Mouse (Mus musculus): ENCODE measurements around the gene Tpx2. TPM values are rescaled to one million over a fixed set of nuclear protein-coding genes. Genes with fewer than 3 reads are reported as not detected.

Gene Tpx2
- polyA plus RNA-seq, 1 experiment from 2014 or later: 162 TPM

GRCm38 (mm10) chr2:152913471-152913870 lies 65.7 kb downstream of the Tpx2 start:
- Histone ChIP-seq H3K27me3 (ENCODE audit: poor library complexity, severe bottlenecking) (peaks cover 69% of the 10 kb centered on the region), H3K27ac (no peak overlapping the region), H3K4me1 (peaks cover 25% of the 10 kb centered on the region), H3K4me3 (no peak overlapping the region), H3K9me3 (no peaks in the 10 kb centered on the region), H3K36me3 (replicated peaks) (no peaks in the 10 kb centered on the region)
- WGBS: 29% methylated on average over 7 of the region's 7 CpGs
- no peak for DNase-seq (ENCODE audit: extremely low spot score, low spot score)

- Histone ChIP-seq H3K9me3 (no peaks in the 10 kb centered on the region), H3K4me1 (peaks cover 25% of the 10 kb centered on the region), H3K36me3 (replicated peaks) (no peaks in the 10 kb centered on the region), H3K27me3 (ENCODE audit: poor library complexity, severe bottlenecking) (peaks cover 73% of the 10 kb centered on the region), H3K4me3 (peak overlapping the region; percentile 35), H3K27ac (no peak overlapping the region)
- WGBS: 6% methylated on average over 18 of the region's 18 CpGs
- peak; percentile 84 for DNase-seq (ENCODE audit: extremely low spot score, low spot score)
Observed at GRCm38 (mm10) chr2:152914310-152915120, 66.8 kb downstream of the Tpx2 start.

GRCm38 (mm10) chr2:152915453-152915852 lies 67.7 kb downstream of the Tpx2 start:
- Histone ChIP-seq H3K36me3 (replicated peaks) (no peaks in the 10 kb centered on the region), H3K9me3 (no peaks in the 10 kb centered on the region), H3K4me1 (peaks cover 25% of the 10 kb centered on the region), H3K27ac (no peak overlapping the region), H3K27me3 (ENCODE audit: poor library complexity, severe bottlenecking) (peaks cover 70% of the 10 kb centered on the region), H3K4me3 (no peak overlapping the region)
- DNase-seq (ENCODE audit: extremely low spot score, low spot score): no peak
- 71% methylated on average over 4 of the region's 4 CpGs for WGBS

GRCm38 (mm10) chr2:152916111-152916510 lies 68.3 kb downstream of the Tpx2 start:
- DNase-seq (ENCODE audit: extremely low spot score, low spot score): no peak
- Histone ChIP-seq H3K4me1 (peaks cover 20% of the 10 kb centered on the region), H3K9me3 (no peaks in the 10 kb centered on the region), H3K27ac (no peak overlapping the region), H3K27me3 (ENCODE audit: poor library complexity, severe bottlenecking) (peaks cover 63% of the 10 kb centered on the region), H3K36me3 (replicated peaks) (no peaks in the 10 kb centered on the region), H3K4me3 (no peak overlapping the region)
- 58% methylated on average over 5 of the region's 5 CpGs for WGBS

GRCm38 (mm10) chr2:152917671-152918070 lies 69.9 kb downstream of the Tpx2 start:
- Histone ChIP-seq H3K4me3 (no peak overlapping the region), H3K27me3 (ENCODE audit: poor library complexity, severe bottlenecking) (peaks cover 47% of the 10 kb centered on the region), H3K27ac (no peak overlapping the region), H3K9me3 (no peaks in the 10 kb centered on the region), H3K36me3 (replicated peaks) (no peaks in the 10 kb centered on the region), H3K4me1 (peaks cover 25% of the 10 kb centered on the region)
- DNase-seq (ENCODE audit: extremely low spot score, low spot score): no peak
- 69% methylated on average over 9 of the region's 9 CpGs for WGBS

GRCm38 (mm10) chr2:152922376-152922775 lies 74.6 kb downstream of the Tpx2 start:
- Histone ChIP-seq H3K4me1 (peaks cover 54% of the 10 kb centered on the region), H3K4me3 (no peak overlapping the region), H3K27me3 (ENCODE audit: poor library complexity, severe bottlenecking) (peaks cover 7% of the 10 kb centered on the region; the same call in 1 of the 2 replicates), H3K36me3 (replicated peaks) (no peaks in the 10 kb centered on the region), H3K27ac (peak overlapping the region; percentile 71), H3K9me3 (no peaks in the 10 kb centered on the region)
- WGBS: 29% methylated on average over 6 of the region's 7 CpGs
- DNase-seq (ENCODE audit: extremely low spot score, low spot score): no peak

- no peaks in the 10 kb centered on the region for H3K36me3 ChIP-seq (replicated peaks)
- no peak for DNase-seq (ENCODE audit: extremely low spot score, low spot score)
- H3K4me3 ChIP-seq: no peak overlapping the region
- 73% methylated on average over 3 of the region's 3 CpGs for WGBS
- peak overlapping the region; percentile 79 for H3K27ac ChIP-seq
- H3K9me3 ChIP-seq: no peaks in the 10 kb centered on the region
- peaks cover 63% of the 10 kb centered on the region for H3K4me1 ChIP-seq
- H3K27me3 ChIP-seq (ENCODE audit: poor library complexity, severe bottlenecking): peaks cover 4% of the 10 kb centered on the region; the same call in 1 of the 2 replicates
Observed at GRCm38 (mm10) chr2:152923621-152924020, 75.9 kb downstream of the Tpx2 start.

- 69% methylated on average over 8 of the region's 8 CpGs for WGBS
- Histone ChIP-seq H3K27ac (peak overlapping the region; percentile 79), H3K27me3 (ENCODE audit: poor library complexity, severe bottlenecking) (0 out of 2 replicates have a peak, but pooled peaks cover under 1% of the 10 kb centered on the region), H3K4me1 (peaks cover 63% of the 10 kb centered on the region), H3K9me3 (no peaks in the 10 kb centered on the region), H3K36me3 (replicated peaks) (no peaks in the 10 kb centered on the region), H3K4me3 (no peak overlapping the region)
- no peak for DNase-seq (ENCODE audit: extremely low spot score, low spot score)
Observed at GRCm38 (mm10) chr2:152924128-152924527, 76.4 kb downstream of the Tpx2 start.

GRCm38 (mm10) chr2:152924543-152924942 lies 76.8 kb downstream of the Tpx2 start:
- WGBS: 88% methylated on average over 5 of the region's 5 CpGs
- no peak for DNase-seq (ENCODE audit: extremely low spot score, low spot score)
- no peaks in the 10 kb centered on the region for H3K27me3 ChIP-seq (ENCODE audit: poor library complexity, severe bottlenecking)
- no peaks in the 10 kb centered on the region for H3K9me3 ChIP-seq
- peaks cover 63% of the 10 kb centered on the region for H3K4me1 ChIP-seq
- H3K36me3 ChIP-seq (replicated peaks): no peaks in the 10 kb centered on the region
- no peak overlapping the region for H3K4me3 ChIP-seq
- peak overlapping the region; percentile 79 for H3K27ac ChIP-seq

- 62% methylated on average over 11 of the region's 11 CpGs for WGBS
- Histone ChIP-seq H3K4me3 (no peak overlapping the region), H3K36me3 (replicated peaks) (no peaks in the 10 kb centered on the region), H3K4me1 (peaks cover 70% of the 10 kb centered on the region), H3K27ac (peak overlapping the region; percentile 79), H3K9me3 (no peaks in the 10 kb centered on the region), H3K27me3 (ENCODE audit: poor library complexity, severe bottlenecking) (no peaks in the 10 kb centered on the region)
- DNase-seq (ENCODE audit: extremely low spot score, low spot score): peak; percentile 40
Observed at GRCm38 (mm10) chr2:152925189-152925872, 77.6 kb downstream of the Tpx2 start.

- H3K27me3 ChIP-seq (ENCODE audit: poor library complexity, severe bottlenecking): peaks cover 7% of the 10 kb centered on the region; the same call in 1 of the 2 replicates
- peaks cover 77% of the 10 kb centered on the region for H3K4me1 ChIP-seq
- no peak for DNase-seq (ENCODE audit: extremely low spot score, low spot score)
- H3K4me3 ChIP-seq: no peak overlapping the region
- H3K36me3 ChIP-seq (replicated peaks): no peaks in the 10 kb centered on the region
- H3K27ac ChIP-seq: peak overlapping the region; percentile 79
- WGBS: 72% methylated on average over 9 of the region's 9 CpGs
- H3K9me3 ChIP-seq: no peaks in the 10 kb centered on the region
Observed at GRCm38 (mm10) chr2:152926896-152927295, 79.1 kb downstream of the Tpx2 start.

GRCm38 (mm10) chr2:152927371-152927770 lies 79.6 kb downstream of the Tpx2 start:
- Histone ChIP-seq H3K27me3 (ENCODE audit: poor library complexity, severe bottlenecking) (peaks cover 10% of the 10 kb centered on the region; the same call in 1 of the 2 replicates), H3K36me3 (replicated peaks) (no peaks in the 10 kb centered on the region), H3K9me3 (no peaks in the 10 kb centered on the region), H3K4me3 (no peak overlapping the region), H3K4me1 (peaks cover 73% of the 10 kb centered on the region), H3K27ac (peak overlapping the region; percentile 79; the same call in 1 of the 2 replicates)
- 66% methylated on average over 5 of the region's 5 CpGs for WGBS
- no peak for DNase-seq (ENCODE audit: extremely low spot score, low spot score)
